Mouse (Mus musculus): ENCODE results near the gene Svbp.

DNA sequence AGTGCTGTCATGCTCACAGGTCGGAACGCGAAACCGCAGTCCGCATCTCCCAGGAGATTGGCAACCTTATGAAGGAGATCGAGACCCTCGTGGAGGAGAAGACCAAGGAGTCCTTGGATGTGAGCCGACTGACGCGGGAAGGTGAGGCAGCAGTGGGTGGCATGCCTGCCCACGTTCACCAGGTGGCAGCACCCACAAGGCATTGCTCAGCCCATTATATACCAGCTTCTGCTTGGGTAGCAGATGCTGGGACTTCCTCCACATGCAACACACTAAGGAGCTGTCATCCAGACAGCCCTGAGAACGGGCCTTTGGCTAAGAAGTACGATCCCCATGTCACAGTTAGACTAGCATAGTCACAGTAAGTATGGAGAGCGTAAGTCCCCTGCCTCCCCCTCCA is 46.6 kb downstream of the Svbp start:
- peak; percentile 70 for TF ChIP-seq CTCF (IDR thresholded peaks at IDR 0.05; ENCODE audit: low read depth)
- no peak for TF ChIP-seq EP300 (IDR thresholded peaks at IDR 0.05; ENCODE audit: low read depth)
